Mouse (Mus musculus): Measurements from ENCODE around the gene Olfr26. TPM values are rescaled to one million over a fixed set of nuclear protein-coding genes. Genes with fewer than 3 reads are reported as not detected.

The Olfr26 gene
- polyA plus RNA-seq (2014; fragmentation: Illumina TruSeq; extraction: RNeasy Lipid Tissue Mini Kit (QIAGEN cat#74804)), result not detected

GRCm38 (mm10) chr9:38854760-38855159, at the start of gene Olfr26:
Olfr26 (plus strand) TSS chr9:38855060.

GRCm38 (mm10) chr9:38814314-38814713, 40.5 kb upstream of the Olfr26 start, which contains the start of gene Olfr922:
Olfr922 (plus strand) TSS chr9:38814614.

GRCm38 (mm10) chr9:38826245-38826644, 28.6 kb upstream of the Olfr26 start, which contains the start of gene Olfr923:
Olfr923 (plus strand) TSS chr9:38826545.

DNA sequence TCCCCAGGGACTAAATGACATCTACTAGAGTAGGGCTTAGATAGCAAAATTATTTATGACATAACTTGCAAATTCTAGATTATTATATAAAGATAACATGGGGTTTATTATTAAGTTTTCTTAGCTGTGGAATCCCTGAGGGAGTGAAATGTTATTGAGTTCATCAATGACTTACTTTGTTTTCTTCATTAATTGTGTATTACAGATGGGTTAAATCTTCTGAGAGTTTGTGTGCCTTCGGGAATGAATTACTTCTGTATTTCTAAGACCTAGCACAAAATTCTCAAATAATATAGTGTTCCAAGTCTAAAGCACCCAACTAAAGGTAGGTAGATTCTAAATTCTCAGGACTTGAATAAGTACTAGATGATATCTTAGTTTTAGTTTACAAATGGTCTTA, 10.7 kb upstream of the Olfr26 start, which contains the start of gene Olfr924:
Gene Olfr924, plus strand, starts transcription at position 301 of the 400 bp plus-strand sequence.

GRCm38 (mm10) chr9:38876826-38877225, 22.0 kb downstream of the Olfr26 start, which contains the start of gene Olfr926:
Olfr926 (plus strand) TSS chr9:38877126.

Other genes starting within 250 kb of the Olfr26 start
- not detected for gene Olfr914, start 250.0 kb upstream of the Olfr26 start, polyA plus RNA-seq (2014; fragmentation: Illumina TruSeq; extraction: RNeasy Lipid Tissue Mini Kit (QIAGEN cat#74804))
- not detected for gene Olfr916, start 195.2 kb upstream of the Olfr26 start, polyA plus RNA-seq (2014; fragmentation: Illumina TruSeq; extraction: RNeasy Lipid Tissue Mini Kit (QIAGEN cat#74804))
- not detected for gene Olfr917, start 189.2 kb upstream of the Olfr26 start, polyA plus RNA-seq (2014; fragmentation: Illumina TruSeq; extraction: RNeasy Lipid Tissue Mini Kit (QIAGEN cat#74804))
- gene Olfr918, start 180.5 kb upstream of the Olfr26 start, polyA plus RNA-seq (2014; fragmentation: Illumina TruSeq; extraction: RNeasy Lipid Tissue Mini Kit (QIAGEN cat#74804)), result not detected
- not detected for gene Olfr919, start 151.4 kb upstream of the Olfr26 start, polyA plus RNA-seq (2014; fragmentation: Illumina TruSeq; extraction: RNeasy Lipid Tissue Mini Kit (QIAGEN cat#74804))
- gene Vwa5a, start 136.8 kb upstream of the Olfr26 start, polyA plus RNA-seq (2014; fragmentation: Illumina TruSeq; extraction: RNeasy Lipid Tissue Mini Kit (QIAGEN cat#74804)), result 116 TPM
- 0.80 TPM for gene Olfr920, start 102.8 kb upstream of the Olfr26 start, polyA plus RNA-seq (2014; fragmentation: Illumina TruSeq; extraction: RNeasy Lipid Tissue Mini Kit (QIAGEN cat#74804))
- not detected for gene Olfr921, start 82.0 kb upstream of the Olfr26 start, polyA plus RNA-seq (2014; fragmentation: Illumina TruSeq; extraction: RNeasy Lipid Tissue Mini Kit (QIAGEN cat#74804))
- not detected for gene Olfr922, start 40.4 kb upstream of the Olfr26 start, polyA plus RNA-seq (2014; fragmentation: Illumina TruSeq; extraction: RNeasy Lipid Tissue Mini Kit (QIAGEN cat#74804))
- not detected for gene Olfr923, start 28.5 kb upstream of the Olfr26 start, polyA plus RNA-seq (2014; fragmentation: Illumina TruSeq; extraction: RNeasy Lipid Tissue Mini Kit (QIAGEN cat#74804))
- not detected for gene Olfr924, start 10.6 kb upstream of the Olfr26 start, polyA plus RNA-seq (2014; fragmentation: Illumina TruSeq; extraction: RNeasy Lipid Tissue Mini Kit (QIAGEN cat#74804))
- not detected for gene Olfr926, start 22.1 kb downstream of the Olfr26 start, polyA plus RNA-seq (2014; fragmentation: Illumina TruSeq; extraction: RNeasy Lipid Tissue Mini Kit (QIAGEN cat#74804))
- gene Olfr930, start 74.7 kb downstream of the Olfr26 start, polyA plus RNA-seq (2014; fragmentation: Illumina TruSeq; extraction: RNeasy Lipid Tissue Mini Kit (QIAGEN cat#74804)), result not detected
- gene Olfr933, start 117.3 kb downstream of the Olfr26 start, polyA plus RNA-seq (2014; fragmentation: Illumina TruSeq; extraction: RNeasy Lipid Tissue Mini Kit (QIAGEN cat#74804)), result not detected
- gene Olfr934, start 133.3 kb downstream of the Olfr26 start, polyA plus RNA-seq (2014; fragmentation: Illumina TruSeq; extraction: RNeasy Lipid Tissue Mini Kit (QIAGEN cat#74804)), result not detected
- not detected for gene Olfr935, start 144.6 kb downstream of the Olfr26 start, polyA plus RNA-seq (2014; fragmentation: Illumina TruSeq; extraction: RNeasy Lipid Tissue Mini Kit (QIAGEN cat#74804))
- not detected for gene Olfr146, start 168.3 kb downstream of the Olfr26 start, polyA plus RNA-seq (2014; fragmentation: Illumina TruSeq; extraction: RNeasy Lipid Tissue Mini Kit (QIAGEN cat#74804))
- gene Olfr937, start 209.9 kb downstream of the Olfr26 start, polyA plus RNA-seq (2014; fragmentation: Illumina TruSeq; extraction: RNeasy Lipid Tissue Mini Kit (QIAGEN cat#74804)), result not detected
- gene Olfr938, start 223.8 kb downstream of the Olfr26 start, polyA plus RNA-seq (2014; fragmentation: Illumina TruSeq; extraction: RNeasy Lipid Tissue Mini Kit (QIAGEN cat#74804)), result not detected

All from ovary, adult 10 weeks (tissue).